Mouse (Mus musculus) embryonic stem cell, embryonic (primary cell): ENCODE data around the gene Traf3.

Source experiments
- CTCF ChIA-PET, 4 experiments: fragments of 300-600 bp in 2 of 4; fragments of 350-600 bp in 2 of 4; sonication (Branson Sonifier 250); formaldehyde crosslinking; loops; one replicate each; lab custom pipeline; 2022; ENCODE audit warnings: inconsistent platforms in 2 of 4; lab: Charles Lee
- POLR2A ChIA-PET, 4 experiments: fragments of 300-600 bp in 2 of 4; fragments of 350-600 bp in 2 of 4; sonication (Branson Sonifier 250); formaldehyde crosslinking; loops; one replicate each; lab custom pipeline; 2022; ENCODE audit warnings: antibody characterized with exemption in 4 of 4, inconsistent platforms in 1 of 4; lab: Charles Lee

Traf3 gene

GRCm38 (mm10) chr12:111284532-111284931 is 118.4 kb downstream of the Traf3 start:
- CTCF ChIA-PET, result interaction anchor here in 3 of 4 experiments (0.5 to 2.8 kb wide), 8 partner anchors 9 to 552 kb away, joined by 3 to 15 read pairs (median 4); no protein-coding TSS in a partner anchor
- POLR2A ChIA-PET, result interaction anchor here in 3 of 4 experiments (0.5 to 2.5 kb wide), 7 partner anchors 10 to 531 kb away, joined by 3 to 15 read pairs (median 3); no protein-coding TSS in a partner anchor

DNA sequence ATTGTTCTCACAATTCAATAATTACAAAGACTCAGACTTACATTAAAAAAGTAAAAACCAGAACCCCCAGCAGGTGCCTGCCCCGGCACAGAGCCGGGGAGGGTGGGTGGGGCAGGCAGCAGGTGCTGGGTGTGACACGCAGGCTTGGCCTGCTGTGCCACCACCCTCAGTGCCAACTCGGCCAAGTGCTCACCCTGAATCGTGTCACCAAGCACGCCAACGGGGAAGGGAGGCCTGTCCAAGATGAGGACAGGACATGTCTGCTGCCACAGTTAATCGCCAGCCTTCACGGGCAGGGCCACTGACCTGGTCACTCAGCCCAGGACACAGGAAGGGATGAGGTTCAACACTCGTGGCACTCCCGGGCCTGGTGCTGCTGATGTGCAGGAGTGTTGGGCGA is 126.9 kb downstream of the Traf3 start:
- ChIA-PET POLR2A (interaction anchor here in 2 of 4 experiments (1.1 to 2.3 kb wide), 2 partner anchors 8 to 25 kb away, joined by 3 to 7 read pairs; no protein-coding TSS in a partner anchor), CTCF (no interaction called here)

DNA sequence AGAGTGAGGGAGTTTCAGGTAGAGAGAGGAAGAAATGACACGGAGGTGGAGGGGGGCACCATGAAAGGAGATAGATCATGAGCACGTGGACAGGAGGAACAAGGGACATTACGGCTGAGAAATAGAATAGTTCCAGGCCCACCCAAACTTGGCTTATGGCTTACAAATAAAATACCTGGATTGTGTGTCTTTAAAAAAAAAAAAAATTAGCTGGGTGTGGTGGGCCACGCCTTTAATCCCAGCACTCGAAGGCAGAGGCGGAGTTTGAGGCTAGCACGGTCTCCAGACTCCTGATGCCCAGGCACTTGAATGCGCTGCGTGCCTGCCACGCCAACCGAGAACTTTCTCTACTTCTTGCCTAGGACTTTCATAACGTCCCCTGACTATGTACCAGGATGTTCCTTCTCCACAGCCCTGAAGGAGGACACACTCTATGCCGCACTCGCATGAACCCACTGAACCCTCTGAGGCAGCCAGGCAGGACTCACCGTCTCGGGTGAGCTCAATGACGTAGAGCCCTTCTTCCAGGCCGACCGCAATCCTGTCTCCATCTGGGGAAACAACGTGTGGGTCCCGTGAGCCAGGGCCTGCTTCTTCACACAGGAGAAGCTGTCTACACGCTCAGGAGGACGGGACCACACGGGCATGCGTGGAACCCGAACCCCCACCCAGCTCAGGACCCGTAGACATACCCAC is 135.3 kb downstream of the Traf3 start:
- CTCF ChIA-PET, result interaction anchor here in 2 of 4 experiments (0.6 to 1.3 kb wide), 6 partner anchors 16 to 293 kb away, joined by 3 to 8 read pairs (median 5); no protein-coding TSS in a partner anchor

GRCm38 (mm10) chr12:111302018-111302345 is 135.8 kb downstream of the Traf3 start:
- POLR2A ChIA-PET, result interaction anchor here (0.5 to 2.5 kb wide), 13 partner anchors 8 to 448 kb away, joined by 3 to 10 read pairs (median 3); partner anchors contain the start of gene Eif5 (in 2 of the 4)
- CTCF ChIA-PET, result interaction anchor here in 2 of 4 experiments (0.6 to 1.3 kb wide), 7 partner anchors 16 to 294 kb away, joined by 3 to 8 read pairs (median 5); no protein-coding TSS in a partner anchor

More for the DNA sequence above, 135.3 kb downstream of the Traf3 start:
- POLR2A ChIA-PET, result interaction anchor here (0.5 to 2.5 kb wide), 12 partner anchors 9 to 448 kb away, joined by 3 to 10 read pairs (median 4); partner anchors contain the start of gene Eif5 (in 2 of the 4)

DNA sequence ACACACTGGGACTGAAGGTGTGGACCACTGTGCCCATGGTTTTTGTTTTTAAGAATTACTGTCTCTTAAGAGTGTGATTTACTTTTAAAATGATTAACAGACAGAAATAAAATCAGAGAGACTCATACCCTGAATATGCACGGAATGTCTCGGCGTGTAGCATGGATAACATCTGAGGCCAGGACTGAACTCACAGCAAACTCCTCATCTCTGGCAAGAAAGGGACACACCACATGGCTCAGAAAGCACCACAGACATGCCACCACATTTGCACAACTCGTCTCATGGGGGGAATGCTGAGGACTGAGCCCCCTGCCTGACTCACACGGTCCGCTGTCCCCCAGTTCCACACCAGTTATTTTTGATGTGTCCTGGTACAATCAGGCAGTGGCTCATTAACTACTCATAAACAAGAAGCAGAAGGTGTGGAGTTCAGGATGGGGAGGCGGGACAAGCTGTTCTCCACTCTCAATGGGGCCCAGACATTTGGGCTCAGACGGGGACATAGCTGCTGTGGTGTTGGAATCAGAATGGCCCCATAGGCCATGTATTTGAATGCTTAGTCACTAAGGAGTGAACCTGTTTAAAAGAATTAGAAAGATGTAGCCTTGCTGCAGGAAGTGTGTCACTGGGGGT is 137.7 kb downstream of the Traf3 start:
- ChIA-PET POLR2A (interaction anchor here in 3 of 4 experiments (0.6 to 2.5 kb wide), 3 partner anchors 14 to 32 kb away, joined by 4 to 10 read pairs (median 5); no protein-coding TSS in a partner anchor), CTCF (interaction anchor here in 2 of 4 experiments (0.6 to 0.8 kb wide), 2 partner anchors 12 to 58 kb away, joined by 3 to 9 read pairs; no protein-coding TSS in a partner anchor)

- ChIA-PET POLR2A (interaction anchor here in 1 of 4 experiments (0.5 to 0.8 kb wide), 2 partner anchors 23 to 285 kb away, joined by 3 to 4 read pairs; no protein-coding TSS in a partner anchor), CTCF (no interaction called here)
Observed at GRCm38 (mm10) chr12:111306821-111307220, 140.7 kb downstream of the Traf3 start.

- CTCF ChIA-PET, result interaction anchor here in 2 of 4 experiments (0.7 to 1.6 kb wide), 4 partner anchors 11 to 116 kb away, joined by 3 to 6 read pairs (median 4); no protein-coding TSS in a partner anchor
- POLR2A ChIA-PET, result interaction anchor here in 2 of 4 experiments (0.9 to 1.5 kb wide), 4 partner anchors 9 to 231 kb away, joined by 3 to 4 read pairs (median 3); no protein-coding TSS in a partner anchor
Observed at GRCm38 (mm10) chr12:111309256-111309655, 143.1 kb downstream of the Traf3 start.

DNA sequence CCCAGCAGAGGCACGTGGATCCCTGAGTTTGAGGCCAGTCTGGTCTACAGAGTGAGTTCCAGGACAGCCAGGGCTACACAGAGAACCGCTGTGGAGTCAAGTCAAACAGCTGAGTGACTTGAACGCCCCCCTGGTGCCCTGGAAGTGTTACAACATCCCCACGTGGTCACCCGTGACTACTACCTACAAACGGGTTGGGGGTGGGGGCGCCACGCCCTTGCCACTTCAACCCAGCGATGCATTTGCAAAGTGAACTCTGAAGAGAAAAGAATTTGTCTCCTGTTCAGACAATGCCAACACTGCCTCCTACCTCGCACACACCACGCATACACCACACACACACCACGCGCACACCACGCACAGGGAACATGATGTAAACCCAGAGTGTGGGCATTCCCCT is 143.8 kb downstream of the Traf3 start:
- CTCF ChIA-PET, result interaction anchor here in 2 of 4 experiments (1.0 to 1.7 kb wide), 5 partner anchors 10 to 116 kb away, joined by 3 to 6 read pairs (median 4); no protein-coding TSS in a partner anchor
- POLR2A ChIA-PET, result interaction anchor here in 2 of 4 experiments (0.9 to 1.5 kb wide), 5 partner anchors 8 to 231 kb away, joined by 3 to 4 read pairs (median 3); no protein-coding TSS in a partner anchor

DNA sequence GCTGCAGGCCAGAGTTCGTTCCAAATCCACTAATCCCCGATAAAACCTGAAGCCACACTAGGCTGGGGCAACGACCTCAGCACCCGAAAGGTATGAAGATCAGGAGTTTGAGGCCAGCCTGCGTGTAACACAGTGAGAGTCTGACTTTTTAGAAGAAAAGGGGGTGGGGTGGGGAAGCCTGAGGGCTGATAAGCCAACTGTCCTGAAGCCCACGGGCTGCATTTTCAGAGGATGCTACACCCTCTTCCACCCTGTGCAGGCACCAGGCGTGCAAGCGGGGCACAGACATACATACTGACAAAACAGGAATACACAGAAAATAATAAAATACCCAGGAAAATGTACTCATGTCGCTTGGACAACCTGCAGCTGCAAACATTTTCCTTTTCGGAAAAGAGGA is 145.6 kb downstream of the Traf3 start:
- POLR2A ChIA-PET, result interaction anchor here in 1 of 4 experiments (0.8 kb wide), 1 partner anchor 40 kb away, joined by 3 read pairs; no protein-coding TSS in a partner anchor
- CTCF ChIA-PET, result interaction anchor here in 2 of 4 experiments (0.6 to 1.7 kb wide), 2 partner anchors 8 to 168 kb away, joined by 3 to 4 read pairs; no protein-coding TSS in a partner anchor

DNA sequence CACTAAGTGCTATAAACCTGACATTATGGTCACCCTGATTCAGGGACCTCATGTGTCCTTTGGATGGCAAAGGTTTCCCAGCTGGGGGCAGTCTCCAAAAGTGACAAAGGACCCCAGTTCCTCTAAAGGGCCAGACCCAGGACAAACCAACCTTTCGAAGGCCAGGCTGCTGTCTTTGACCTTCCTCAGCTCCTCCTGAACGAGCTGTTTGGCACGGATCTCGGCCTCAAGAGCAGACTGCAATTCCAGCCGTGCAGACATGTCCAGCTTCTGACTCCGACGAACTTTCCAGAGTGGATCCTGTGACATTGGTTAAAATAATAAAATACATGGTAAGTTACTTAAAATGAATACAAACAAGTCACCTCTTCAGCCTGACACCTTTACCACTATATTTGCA is 148.1 kb downstream of the Traf3 start:
- POLR2A ChIA-PET, result no interaction called here
- CTCF ChIA-PET, result no interaction called here
